Mouse (Mus musculus) lung, embryonic 16.5 days (tissue): ENCODE measurements around the gene E130309D02Rik. TPM values are rescaled to one million over a fixed set of nuclear protein-coding genes. Genes with fewer than 3 reads are reported as not detected.

Source experiments
- ATAC-seq: fragments of 200-750 bp; cut with Nextera tagmentation; 2 replicates; pipeline ENCODE4 v1.8.0; 2017; ENCODE audit warnings: low read depth, mild to moderate bottlenecking, moderate library complexity
- H3K27ac ChIP-seq: fragments of 300-500 bp; sonication (generic); 2 replicates; pipeline ENCODE4 v1.5.1; 2014; ENCODE audit warnings: mild to moderate bottlenecking, control low read depth, low read length
- H3K27me3 ChIP-seq: fragments of 300-500 bp; sonication (generic); 2 replicates; pipeline ENCODE4 v1.6.1; 2014; ENCODE audit warnings: low read depth, low read length, mixed read lengths; ENCODE audit not compliant: control insufficient read depth, insufficient read depth
- H3K36me3 ChIP-seq: fragments of 300-500 bp; sonication (generic); 2 replicates; pipeline ENCODE4 v1.6.1; 2014; ENCODE audit warnings: low read length; ENCODE audit not compliant: control insufficient read depth, insufficient read depth
- H3K4me1 ChIP-seq: fragments of 300-500 bp; sonication (generic); replicated peaks from 2 replicates; pipeline ENCODE4 v1.6.1; 2014; ENCODE audit warnings: low read length, mixed read lengths; ENCODE audit not compliant: control insufficient read depth, insufficient read depth
- H3K4me2 ChIP-seq: fragments of 300-500 bp; sonication (generic); 2 replicates; pipeline ENCODE4 v1.6.1; 2014; ENCODE audit warnings: low read depth, low read length, control low read depth
- H3K4me3 ChIP-seq: fragments of 300-500 bp; sonication (generic); 2 replicates; pipeline ENCODE4 v1.5.1; 2014; ENCODE audit warnings: mild to moderate bottlenecking, low read length, control low read depth
- H3K9ac ChIP-seq: fragments of 300-500 bp; sonication (generic); 2 replicates; pipeline ENCODE4 v1.6.1; 2014; ENCODE audit warnings: low read length, control low read depth
- H3K9me3 ChIP-seq: fragments of 300-500 bp; sonication (generic); 2 replicates; pipeline ENCODE4 v1.6.1; 2016; ENCODE audit warnings: low read length; ENCODE audit not compliant: control insufficient read depth
- WGBS: fragments of 180-500 bp; shearing (Covaris S2); extraction: QIAGEN DNeasy Blood & Tissue Kit; methylation state at CpG from one replicate; pipeline ENCODE4 v1.1.7; 2014; 5-methylcytosine and 5-hydroxymethylcytosine counted together
- polyA plus RNA-seq: library from polyadenylated mRNA; unstranded; fragments of >200 nt; fragmentation: Nextera tagmentation; extraction: Ambion mirVana; gene quantifications from 2 replicates; pipeline ENCODE4 v1.2.1, GENCODE M21; 2015

E130309D02Rik gene
- polyA plus RNA-seq, 1 experiment from 2014 or later = 32.3 TPM

- Histone ChIP-seq H3K9ac (no peak overlapping the region), H3K36me3 (peaks cover 10% of the 10 kb centered on the region), H3K27me3 (peaks cover 37% of the 10 kb centered on the region), H3K4me2 (no peak overlapping the region), H3K4me3 (no peak overlapping the region), H3K27ac (no peak overlapping the region), H3K4me1 (peaks cover 23% of the 10 kb centered on the region), H3K9me3 (no peaks in the 10 kb centered on the region)
- no peak for ATAC-seq
- WGBS = 81% methylated on average over 2 of the region's 2 CpGs
These were observed 19.8 kb downstream of the E130309D02Rik start for GRCm38 (mm10) chr5:143295330-143295729.

DNA sequence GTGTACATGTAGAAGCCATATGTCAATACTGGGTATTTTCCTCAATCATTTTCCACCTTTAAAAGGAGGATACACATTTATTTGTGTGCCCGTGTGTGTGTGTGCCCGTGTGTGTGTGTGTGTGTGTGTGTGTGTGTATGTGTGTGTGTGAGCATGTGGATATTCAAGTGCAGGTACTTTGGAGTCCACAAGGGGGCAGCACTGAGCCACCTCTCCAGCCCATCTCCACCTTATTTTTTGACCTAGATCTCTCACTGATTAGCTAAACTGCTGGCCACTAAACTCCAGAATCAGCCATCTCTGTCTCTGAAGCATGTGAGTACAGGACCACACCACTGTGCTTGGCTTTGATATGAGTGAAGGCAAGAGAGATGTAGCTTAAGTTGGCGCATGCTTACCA lies 20.3 kb downstream of the E130309D02Rik start:
- no peak overlapping the region for H3K9ac ChIP-seq
- ATAC-seq = no peak
- peaks cover 40% of the 10 kb centered on the region for H3K27me3 ChIP-seq
- H3K4me3 ChIP-seq = no peak overlapping the region
- H3K4me1 ChIP-seq = peaks cover 23% of the 10 kb centered on the region
- no peak overlapping the region for H3K27ac ChIP-seq
- H3K36me3 ChIP-seq = peaks cover 5% of the 10 kb centered on the region
- no peaks in the 10 kb centered on the region for H3K9me3 ChIP-seq
- H3K4me2 ChIP-seq = no peak overlapping the region
- WGBS = 87% methylated on average over 3 of the region's 3 CpGs

DNA sequence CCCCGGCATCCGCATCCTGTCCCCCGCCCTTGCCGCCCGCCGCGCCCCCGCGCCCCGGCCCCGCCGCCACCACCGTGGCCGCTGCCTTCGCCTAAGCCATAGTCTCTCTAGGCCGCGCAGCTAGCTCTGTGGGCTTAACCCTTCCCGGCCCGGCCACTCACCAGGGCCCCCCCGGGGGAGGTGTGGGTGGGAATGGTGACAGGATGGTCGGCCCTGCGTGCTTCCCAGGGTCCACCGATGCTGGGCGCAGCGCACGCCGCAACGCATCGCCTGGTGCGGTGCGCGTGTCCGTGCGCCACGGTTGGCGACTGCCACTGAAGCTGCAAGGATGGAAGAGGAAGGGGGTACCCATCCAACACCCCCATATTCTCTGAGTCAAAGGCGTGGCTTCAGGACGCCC lies 21.8 kb downstream of the E130309D02Rik start, which contains the start of gene Zfp853:
TSS of gene Zfp853 (minus strand) at position 220 of the 400 bp plus-strand sequence.
- no peaks in the 10 kb centered on the region; the same call in 1 of the 2 replicates for H3K36me3 ChIP-seq
- WGBS = 1% methylated on average over 36 of the region's 38 CpGs
- H3K27me3 ChIP-seq = peaks cover 54% of the 10 kb centered on the region
- H3K4me1 ChIP-seq = peaks cover 23% of the 10 kb centered on the region
- peak within 1 kb of the TSS; percentile 56 for H3K4me3 ChIP-seq
- ATAC-seq = no peak; the same call in 1 of the 2 replicates
- no peaks in the 10 kb centered on the region for H3K9me3 ChIP-seq
- peak within 1 kb of the TSS; percentile 66 for H3K9ac ChIP-seq
- H3K27ac ChIP-seq = no peak within 1 kb of the TSS
- peak within 1 kb of the TSS; percentile 91 for H3K4me2 ChIP-seq

- Histone ChIP-seq H3K36me3 (no peaks in the 10 kb centered on the region), H3K4me1 (peaks cover 21% of the 10 kb centered on the region), H3K4me2 (peak overlapping the region; percentile 91), H3K9me3 (no peaks in the 10 kb centered on the region), H3K27me3 (peaks cover 60% of the 10 kb centered on the region), H3K4me3 (peak overlapping the region; percentile 56), H3K9ac (peak overlapping the region; percentile 66), H3K27ac (no peak overlapping the region)
- under 1% methylated on average over 19 of the region's 19 CpGs for WGBS
- no peak for ATAC-seq
These were observed 22.3 kb downstream of the E130309D02Rik start for GRCm38 (mm10) chr5:143292879-143293278.

- Histone ChIP-seq H3K4me3 (no peak overlapping the region), H3K27me3 (peaks cover 73% of the 10 kb centered on the region), H3K4me2 (no peak overlapping the region), H3K9me3 (no peaks in the 10 kb centered on the region), H3K27ac (no peak overlapping the region), H3K9ac (no peak overlapping the region), H3K4me1 (peaks cover 13% of the 10 kb centered on the region), H3K36me3 (no peaks in the 10 kb centered on the region)
- 64% methylated on average over 9 of the region's 9 CpGs for WGBS
- no peak for ATAC-seq
These were observed 25.9 kb downstream of the E130309D02Rik start for GRCm38 (mm10) chr5:143289299-143289698.

DNA sequence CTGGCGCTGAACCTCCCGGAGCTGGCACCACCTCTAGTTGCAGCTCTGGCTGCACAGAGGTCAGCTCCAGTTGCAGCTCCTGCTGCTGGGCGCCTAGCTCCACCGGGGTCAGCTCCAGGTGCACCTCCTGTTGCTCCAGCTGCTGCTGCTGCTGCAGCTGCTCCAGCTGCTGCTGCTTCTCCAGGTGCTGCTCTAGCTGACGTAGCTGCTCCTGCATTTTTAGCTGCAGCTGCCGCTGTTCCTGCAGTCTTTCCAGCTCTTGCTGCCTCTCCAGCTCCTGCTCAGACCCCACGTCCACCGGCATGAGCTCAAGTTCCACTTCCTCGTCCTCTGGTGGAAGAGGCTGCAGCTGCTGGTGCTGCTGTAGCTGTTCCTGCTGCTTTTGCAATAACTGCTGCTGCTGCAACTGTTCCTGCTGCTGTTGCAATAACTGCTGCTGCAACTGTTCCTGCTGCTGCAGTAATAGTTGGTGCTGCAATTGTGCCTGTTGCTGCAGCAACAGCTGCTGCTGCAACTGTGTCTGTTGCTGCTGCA lies 26.7 kb downstream of the E130309D02Rik start:
- 6% methylated on average over 9 of the region's 9 CpGs for WGBS
- peaks cover 65% of the 10 kb centered on the region for H3K27me3 ChIP-seq
- peaks cover 12% of the 10 kb centered on the region for H3K4me1 ChIP-seq
- H3K4me2 ChIP-seq = peak overlapping the region; percentile 51; the same call in 1 of the 2 replicates
- ATAC-seq = no peak
- no peaks in the 10 kb centered on the region for H3K9me3 ChIP-seq
- H3K9ac ChIP-seq = peak overlapping the region; percentile 7; the same call in 1 of the 2 replicates
- no peaks in the 10 kb centered on the region for H3K36me3 ChIP-seq
- H3K27ac ChIP-seq = no peak overlapping the region
- peak overlapping the region; percentile 36 for H3K4me3 ChIP-seq

GRCm38 (mm10) chr5:143287774-143288328 lies 27.3 kb downstream of the E130309D02Rik start:
- Histone ChIP-seq H3K9ac (peak overlapping the region; percentile 7; the same call in 1 of the 2 replicates), H3K4me1 (peaks cover 6% of the 10 kb centered on the region; the same call in 1 of the 2 replicates), H3K36me3 (no peaks in the 10 kb centered on the region), H3K4me3 (peak overlapping the region; percentile 36), H3K9me3 (no peaks in the 10 kb centered on the region), H3K4me2 (peak overlapping the region; percentile 51), H3K27ac (no peak overlapping the region), H3K27me3 (peaks cover 59% of the 10 kb centered on the region)
- peak; percentile 34 for ATAC-seq
- WGBS = 2% methylated on average over 48 of the region's 48 CpGs

- no peak for ATAC-seq
- Histone ChIP-seq H3K9ac (no peak overlapping the region), H3K4me2 (no peak overlapping the region), H3K36me3 (no peaks in the 10 kb centered on the region), H3K4me1 (peaks cover 5% of the 10 kb centered on the region; the same call in 1 of the 2 replicates), H3K9me3 (no peaks in the 10 kb centered on the region), H3K27ac (no peak overlapping the region), H3K27me3 (peaks cover 53% of the 10 kb centered on the region), H3K4me3 (no peak overlapping the region)
- WGBS = 32% methylated on average over 6 of the region's 6 CpGs
These were observed 30.4 kb downstream of the E130309D02Rik start for GRCm38 (mm10) chr5:143284762-143285161.

- H3K36me3 ChIP-seq = no peaks in the 10 kb centered on the region
- H3K4me3 ChIP-seq = no peak overlapping the region
- H3K27me3 ChIP-seq = peaks cover 30% of the 10 kb centered on the region
- 36% methylated on average over 10 of the region's 10 CpGs for WGBS
- no peak overlapping the region for H3K9ac ChIP-seq
- H3K27ac ChIP-seq = no peak overlapping the region
- ATAC-seq = no peak
- H3K9me3 ChIP-seq = no peaks in the 10 kb centered on the region
- no peak overlapping the region for H3K4me2 ChIP-seq
- H3K4me1 ChIP-seq = no peaks in the 10 kb centered on the region
These were observed 35.9 kb downstream of the E130309D02Rik start for GRCm38 (mm10) chr5:143279247-143279646.
